Mouse (Mus musculus) megakaryocyte, embryonic 14.5 days (primary cell): ENCODE measurements around the gene Nme2.

ENCODE experiments used
- FLI1 ChIP-seq: IDR thresholded peaks from 2 replicates; pipeline ENCODE4 v1.6.1; 2012; ENCODE audit warnings: low read length, inconsistent platforms, mixed read lengths
- GATA1 ChIP-seq: IDR thresholded peaks from 3 replicates; pipeline ENCODE4 v1.6.1; 2012; ENCODE audit warnings: mixed read lengths, low read length, inconsistent platforms, borderline replicate concordance

- no peak for TF ChIP-seq GATA1
- no peak for TF ChIP-seq FLI1
Measured at GRCm38 (mm10) chr11:93950045-93950444, 6.0 kb downstream of the Nme2 start.
